ENCODE assay signal across 14 mouse cellular contexts in the genomic region with DNA sequence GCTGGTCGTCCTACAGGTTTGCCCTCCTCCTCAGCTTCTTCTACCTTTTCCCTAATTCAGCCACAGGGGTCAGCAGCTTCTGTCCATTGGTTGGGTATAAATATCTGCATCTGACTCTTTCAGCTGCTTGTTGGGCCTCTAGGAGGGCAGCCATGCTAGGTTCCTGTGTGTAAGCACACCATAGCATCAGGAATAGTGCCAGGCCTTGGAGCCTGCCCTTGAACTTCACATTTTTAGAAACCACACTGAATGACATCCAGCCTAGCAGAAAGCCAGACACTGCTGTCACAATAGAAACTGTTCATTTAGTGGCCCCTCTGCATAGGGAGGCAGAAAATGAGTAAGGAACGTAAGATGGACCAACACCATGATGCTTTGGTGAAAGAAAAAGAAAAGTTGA. TPM values are rescaled to one million over a fixed set of nuclear protein-coding genes. Genes with fewer than 3 reads are reported as not detected.
DNase-seq lines count a peak whose midpoint lies in the region.
"Had no signal": no experiment of that assay in that cellular context is flagged by ENCODE, and none has a peak within 500 bp of the region (broad histone marks: within the 10 kb centered on the region; RNA-seq: fewer than 3 reads in every experiment).

No protein-coding gene starts in this region.

- DNase-seq in adrenal gland, adult (ENCODE audit: inconsistent age in 2 of 2, low spot score in 1 of 2) = peak; percentile 34 to 75
- DNase-seq in adrenal gland, postnatal 10 days = no peak
- DNase-seq in 416B (ENCODE audit: low read depth) = peak; percentile 29
- peak; percentile 15 for DNase-seq in adrenal gland, postnatal 14 days
- DNase-seq in adrenal gland, postnatal 36 days = peak; percentile 43 to 56
- no peak for DNase-seq in kidney, postnatal 14 days
- no peak for DNase-seq in thymus, adult 18-20 months
- DNase-seq: cerebellum, adult 11 months; cerebellum, adult 18-20 months; cerebellum, adult 8-10 months; cerebellum, adult 9-11 months; cerebellum, postnatal 14 days; cerebellum, postnatal 36 days; embryo, embryonic 11 days had no signal

RNA-seq across cellular contexts. Expression of gene Gda, which starts 8.9 kb away (rescaled TPM):
- total RNA-seq in adrenal gland, postnatal 10 days (2021) = 1 to 10 TPM; 5.3 to 8.4 TPM
- 9.9 and 10.1 TPM in 2 replicates for total RNA-seq in adrenal gland, postnatal 14 days (2021)
- total RNA-seq in adrenal gland, postnatal 36 days (2021) = 10 to 100 TPM in 1 of 2 experiments, 1 to 10 TPM in 1; 9.7 to 15.8 TPM

Comparison
In these comparisons a context has a peak if more than half of its experiments do, and no peak if none do; other contexts are left out.
1. DNase-seq: peak in adrenal gland, adult (2 of 2), 416B (single experiment), adrenal gland, postnatal 14 days (single experiment) and adrenal gland, postnatal 36 days (2 of 2); none in adrenal gland, postnatal 10 days (single experiment), kidney, postnatal 14 days (single experiment) and thymus, adult 18-20 months (0 of 2).